Mouse (Mus musculus) liver, adult 2 months (tissue): Measurements from ENCODE around the gene Gnat1. TPM values are rescaled to one million over a fixed set of nuclear protein-coding genes. Genes with fewer than 3 reads are reported as not detected.

Experiments
- DNase-seq: peaks from one replicate; pipeline ENCODE4 v3.0.0-alpha.2; 2011; ENCODE audit warnings: low read depth, low spot score; ENCODE audit errors: extremely low read depth
- H3K27ac ChIP-seq: fragments of 200-500 bp; replicated peaks from 2 replicates; pipeline ENCODE4 v1.5.1; 2012; ENCODE audit warnings: low read depth, mild to moderate bottlenecking, control low read depth, inconsistent platforms, low read length; ENCODE audit not compliant: insufficient read depth
- H3K27me3 ChIP-seq: fragments of 200-500 bp; 2 replicates; pipeline ENCODE4 v1.6.1; 2012; ENCODE audit warnings: mild to moderate bottlenecking, moderate library complexity, low read length, inconsistent platforms; ENCODE audit not compliant: control insufficient read depth, insufficient read depth
- H3K36me3 ChIP-seq: fragments of 200-500 bp; 2 replicates; pipeline ENCODE4 v1.6.1; 2012; ENCODE audit warnings: low read length, inconsistent platforms; ENCODE audit not compliant: control insufficient read depth, insufficient read depth
- H3K4me1 ChIP-seq: fragments of 200-500 bp; 2 replicates; pipeline ENCODE4 v1.6.1; 2011; ENCODE audit warnings: low read length; ENCODE audit not compliant: control insufficient read depth, insufficient read depth
- H3K4me3 ChIP-seq: fragments of 200-500 bp; 2 replicates; pipeline ENCODE4 v1.5.1; 2011; ENCODE audit warnings: low read depth, mild to moderate bottlenecking, control low read depth, low read length, moderate library complexity; ENCODE audit not compliant: insufficient read depth
- H3K79me2 ChIP-seq: fragments of 200-500 bp; 2 replicates; pipeline ENCODE4 v1.6.1; 2012; ENCODE audit warnings: inconsistent platforms, mild to moderate bottlenecking, low read length, moderate library complexity; ENCODE audit not compliant: control insufficient read depth, insufficient read depth
- H3K9ac ChIP-seq: fragments of 200-500 bp; 2 replicates; pipeline ENCODE4 v1.6.1; 2012; ENCODE audit warnings: low read depth, mild to moderate bottlenecking, control low read depth, inconsistent platforms, low read length
- CTCF ChIP-seq: fragments of 200-500 bp; IDR thresholded peaks from 2 replicates; pipeline ENCODE4 v1.5.1; 2011; ENCODE audit warnings: low read depth, low read length, control low read depth
- POLR2A ChIP-seq: fragments of 200-500 bp; IDR thresholded peaks from 2 replicates; pipeline ENCODE4 v1.6.1; 2011; ENCODE audit warnings: low read length, control low read depth; ENCODE audit not compliant: insufficient read depth; ENCODE audit errors: extremely low read depth
- WGBS: fragments of 180-500 bp; shearing (Covaris S2); methylation state at CpG from one replicate; pipeline ENCODE4 v1.1.7; 2018; 5-methylcytosine and 5-hydroxymethylcytosine counted together
- polyA plus RNA-seq: library from polyadenylated mRNA; depleted of rRNA; stranded (reverse); fragments of >200 nt; gene quantifications from 2 replicates; pipeline ENCODE4 v1.2.3, GENCODE M21; 2012
- total RNA-seq: library from RNA; depleted of rRNA; stranded (reverse); fragments of >200 nt; gene quantifications from 2 replicates; pipeline ENCODE4 v1.2.3, GENCODE M21; 2014

Gnat1 gene
- total and polyA plus RNA-seq, 2 experiments: 3.2 to 7.1 TPM

- no peak for TF ChIP-seq POLR2A
- TF ChIP-seq CTCF: no peak
Observed at GRCm38 (mm10) chr9:107650225-107650624, 29.3 kb downstream of the Gnat1 start.

GRCm38 (mm10) chr9:107648767-107649166 lies 30.7 kb downstream of the Gnat1 start:
- H3K4me1 ChIP-seq: peaks cover 7% of the 10 kb centered on the region
- H3K36me3 ChIP-seq: peaks cover 14% of the 10 kb centered on the region
- DNase-seq: peak; percentile 62
- 25% methylated on average over 3 of the region's 3 CpGs for WGBS
- TF ChIP-seq POLR2A: no peak
- no peak for TF ChIP-seq CTCF
- H3K9ac ChIP-seq: no peak overlapping the region
- no peak overlapping the region for H3K4me3 ChIP-seq
- no peaks in the 10 kb centered on the region for H3K27me3 ChIP-seq
- no peak overlapping the region for H3K27ac ChIP-seq
- no peaks in the 10 kb centered on the region for H3K79me2 ChIP-seq

More at GRCm38 (mm10) chr9:107650225-107650624, 29.3 kb downstream of the Gnat1 start:
- no peaks in the 10 kb centered on the region for H3K79me2 ChIP-seq
- no peaks in the 10 kb centered on the region for H3K27me3 ChIP-seq
- WGBS: 30% methylated on average over 7 of the region's 7 CpGs
- H3K27ac ChIP-seq: peak overlapping the region; percentile 1
- peaks cover 24% of the 10 kb centered on the region for H3K36me3 ChIP-seq
- H3K4me1 ChIP-seq: peaks cover 11% of the 10 kb centered on the region
- no peak for DNase-seq
- no peak overlapping the region for H3K4me3 ChIP-seq
- H3K9ac ChIP-seq: no peak overlapping the region

DNA sequence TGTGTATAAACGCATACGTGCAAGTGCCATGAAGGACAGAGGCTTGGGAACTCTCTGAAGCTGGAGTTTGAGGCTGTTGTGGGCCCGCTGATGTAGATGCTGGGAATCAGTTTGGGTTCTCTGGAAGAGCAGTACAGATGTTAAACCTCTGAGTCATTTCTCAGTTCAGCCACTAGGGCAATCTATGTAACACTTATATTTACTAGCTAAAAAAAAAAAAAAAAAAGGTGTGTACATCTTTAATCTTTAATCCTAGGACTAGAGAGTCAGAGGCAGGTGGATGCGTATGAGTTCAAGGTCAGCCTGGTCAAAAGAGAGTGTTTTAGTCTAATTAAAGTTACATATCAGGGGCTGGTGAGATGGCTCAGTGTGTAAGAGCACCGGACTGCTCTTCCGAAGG lies 32.5 kb downstream of the Gnat1 start:
- peak; percentile 24 for DNase-seq
- 66% methylated on average over 6 of the region's 6 CpGs for WGBS
- Histone ChIP-seq H3K4me3 (no peak overlapping the region), H3K9ac (no peak overlapping the region), H3K27me3 (no peaks in the 10 kb centered on the region), H3K36me3 (peaks cover 5% of the 10 kb centered on the region), H3K4me1 (peaks cover 6% of the 10 kb centered on the region), H3K27ac (no peak overlapping the region), H3K79me2 (no peaks in the 10 kb centered on the region)
- no peak for TF ChIP-seq POLR2A
- no peak for TF ChIP-seq CTCF

DNA sequence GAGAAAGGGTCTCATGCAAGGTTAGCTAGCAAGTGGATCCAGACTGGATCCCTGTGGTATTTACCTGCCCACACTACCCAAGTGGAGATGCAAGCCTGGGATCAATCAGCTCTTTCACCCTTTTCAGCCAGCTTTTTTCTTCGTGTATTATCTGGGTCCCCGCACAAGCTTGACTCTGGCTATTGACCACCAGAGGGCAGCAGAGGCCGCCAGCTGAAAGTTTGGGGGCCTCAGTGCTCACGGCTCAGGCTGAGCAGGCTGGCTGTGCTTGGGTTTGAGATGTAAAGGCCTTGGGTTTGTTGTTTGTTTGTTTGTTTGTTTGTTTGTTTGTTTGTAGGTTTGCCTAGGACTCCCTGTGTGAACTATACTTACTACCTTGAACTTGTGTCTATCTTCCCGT lies 33.9 kb downstream of the Gnat1 start:
- TF ChIP-seq POLR2A (no peak), CTCF (peak; percentile 90)
- no peaks in the 10 kb centered on the region for H3K27me3 ChIP-seq
- peaks cover 6% of the 10 kb centered on the region for H3K4me1 ChIP-seq
- H3K9ac ChIP-seq: no peak overlapping the region
- DNase-seq: peak; percentile 34
- H3K27ac ChIP-seq: no peak overlapping the region
- 15% methylated on average over 5 of the region's 5 CpGs for WGBS
- no peak overlapping the region for H3K4me3 ChIP-seq
- H3K36me3 ChIP-seq: no peaks in the 10 kb centered on the region
- H3K79me2 ChIP-seq: no peaks in the 10 kb centered on the region

DNA sequence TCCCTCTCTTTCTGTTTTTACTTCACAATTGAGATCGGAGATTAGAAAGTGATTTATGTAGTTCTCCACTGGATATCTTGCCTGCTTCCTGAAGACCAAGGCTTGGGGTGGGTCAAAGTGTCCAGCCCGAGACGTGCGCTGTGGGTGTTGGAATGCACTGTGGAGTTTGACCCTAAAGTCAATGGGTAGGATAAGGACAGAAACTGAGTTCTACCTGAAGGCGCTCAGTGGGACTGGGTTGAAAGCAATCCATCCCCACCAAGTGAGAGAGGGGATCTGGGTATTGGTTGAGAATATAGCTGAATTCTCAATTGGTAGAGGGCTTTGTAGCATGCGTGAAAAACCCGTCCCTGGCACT lies 34.4 kb downstream of the Gnat1 start:
- Histone ChIP-seq H3K4me3 (no peak overlapping the region), H3K9ac (no peak overlapping the region), H3K79me2 (no peaks in the 10 kb centered on the region), H3K27ac (no peak overlapping the region), H3K27me3 (no peaks in the 10 kb centered on the region), H3K4me1 (peaks cover 6% of the 10 kb centered on the region), H3K36me3 (no peaks in the 10 kb centered on the region)
- DNase-seq: peak; percentile 21
- no peak for TF ChIP-seq POLR2A
- no peak for TF ChIP-seq CTCF
- WGBS: 39% methylated on average over 7 of the region's 7 CpGs

DNA sequence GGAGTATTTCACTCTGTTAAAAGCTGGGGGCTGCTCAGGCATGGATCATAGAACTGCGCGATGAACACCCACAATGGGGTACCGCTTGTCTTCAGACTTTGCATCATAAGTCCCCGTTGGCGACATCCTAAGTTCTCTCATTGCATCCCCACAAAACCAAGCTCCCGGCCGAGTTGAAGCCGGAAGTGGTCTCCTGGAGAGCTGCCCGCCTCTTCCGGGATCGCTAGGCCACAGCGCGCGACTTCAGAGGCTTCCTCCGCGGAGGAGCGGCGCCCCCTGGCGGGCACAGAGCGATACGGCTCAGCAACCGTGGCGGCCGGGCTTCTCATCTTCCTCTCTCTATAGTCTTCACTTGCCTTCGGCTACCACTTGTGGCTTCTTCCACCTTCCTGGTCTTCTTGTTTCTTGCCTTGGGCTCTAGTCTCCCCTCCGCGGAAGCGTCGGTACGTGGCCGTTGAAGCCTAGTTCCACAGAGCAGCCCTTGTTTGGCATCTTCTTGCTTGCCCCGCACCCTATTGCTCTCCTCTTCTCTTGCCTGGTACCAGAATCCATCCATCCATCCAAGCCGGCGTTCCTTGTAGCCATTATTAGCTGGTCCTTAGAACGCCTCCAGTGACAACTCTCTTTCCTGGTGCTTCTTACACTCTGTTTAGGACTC lies 34.9 kb downstream of the Gnat1 start:
- no peaks in the 10 kb centered on the region for H3K36me3 ChIP-seq
- peak; percentile 48 for DNase-seq
- peaks cover 6% of the 10 kb centered on the region for H3K4me1 ChIP-seq
- no peak overlapping the region for H3K27ac ChIP-seq
- peak overlapping the region; percentile 46 for H3K4me3 ChIP-seq
- no peaks in the 10 kb centered on the region for H3K27me3 ChIP-seq
- WGBS: 3% methylated on average over 35 of the region's 35 CpGs
- H3K79me2 ChIP-seq: no peaks in the 10 kb centered on the region
- TF ChIP-seq CTCF: peak; percentile 90
- no peak for TF ChIP-seq POLR2A
- H3K9ac ChIP-seq: peak overlapping the region; percentile 66
